Comparison of ENCODE assay signal across 9 mouse cellular contexts in the genomic region with DNA sequence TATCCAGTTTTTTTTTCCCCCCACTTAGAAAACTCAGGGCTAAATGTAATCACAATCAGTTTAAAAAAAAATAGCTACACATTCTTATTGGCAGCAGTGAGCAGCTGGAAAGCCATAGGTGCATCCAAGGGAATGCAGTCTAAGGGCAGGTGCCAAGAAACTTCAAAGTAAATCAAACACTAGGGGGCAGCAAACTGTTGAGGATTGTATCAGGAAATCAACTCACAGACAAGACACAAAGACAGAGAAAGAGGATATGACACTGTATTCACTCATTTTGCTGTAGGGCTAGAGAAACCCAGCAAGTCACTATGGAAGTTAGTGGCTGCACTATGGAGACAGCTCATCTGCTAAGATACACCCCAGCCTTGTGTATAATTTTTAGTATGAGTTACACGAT. TPM values are rescaled to one million over a fixed set of nuclear protein-coding genes. Genes with fewer than 3 reads are reported as not detected.
DNase-seq lines count a peak whose midpoint lies in the region; ATAC-seq lines count a peak whose summit lies in the region.
"Had no signal": no experiment of that assay in that cellular context is flagged by ENCODE, and none has a peak within 500 bp of the region (broad histone marks: within the 10 kb centered on the region; RNA-seq: fewer than 3 reads in every experiment).

No protein-coding gene starts in this region.

- no peaks in the 10 kb centered on the region for H3K27me3 ChIP-seq in heart, embryonic 12.5 days (replicated peaks)
- H3K27me3 ChIP-seq: stomach, embryonic 15.5 days had no signal

- ATAC-seq in heart, embryonic 12.5 days (ENCODE audit: insufficient number of reproducible peaks, low FRiP score), result no peak

- no peak overlapping the region for H3K9ac ChIP-seq in heart, embryonic 12.5 days
- H3K9ac ChIP-seq: stomach, embryonic 15.5 days had no signal

- no peak overlapping the region for H3K4me2 ChIP-seq in heart, embryonic 12.5 days
- H3K4me2 ChIP-seq: stomach, embryonic 15.5 days had no signal

- 66% methylated on average over 1 of the region's 1 CpGs for WGBS in heart, embryonic 12.5 days

- no peaks in the 10 kb centered on the region for H3K36me3 ChIP-seq in heart, embryonic 12.5 days
- H3K36me3 ChIP-seq: stomach, embryonic 15.5 days had no signal

- peak; percentile 96 for DNase-seq in heart, adult 11 months
- DNase-seq in ZHBTc4 (ENCODE audit: low read depth, low spot score), result peak; percentile 86
- DNase-seq in cerebellum, postnatal 36 days, result peak; percentile 51 to 72
- DNase-seq in heart, postnatal 25 days (ENCODE audit: low spot score), result peak; percentile 18
- peak; percentile 82 for DNase-seq in layer of hippocampus, adult 9-11 months
- DNase-seq in mesoderm, embryonic 11.5 days (ENCODE audit: low read depth, low spot score), result peak; percentile 78
- DNase-seq in skeletal muscle tissue, adult 2 months (ENCODE audit: low read depth, low spot score), result peak; percentile 69

- peaks cover 12% of the 10 kb centered on the region for H3K4me1 ChIP-seq in heart, embryonic 12.5 days (replicated peaks)
- H3K4me1 ChIP-seq: stomach, embryonic 15.5 days had no signal

- no peak overlapping the region for H3K27ac ChIP-seq in heart, embryonic 12.5 days (ENCODE audit: poor library complexity, severe bottlenecking)
- H3K27ac ChIP-seq: stomach, embryonic 15.5 days had no signal

- no peak overlapping the region for H3K4me3 ChIP-seq in heart, embryonic 12.5 days
- H3K4me3 ChIP-seq: stomach, embryonic 15.5 days had no signal

- intact Hi-C loops in heart, postnatal 25 days (cut with DNase I), result loop anchor here (1.0 to 5.0 kb wide), 2 partner anchors 58 to 120 kb away; no protein-coding TSS in a partner anchor

- H3K9me3 ChIP-seq in heart, embryonic 12.5 days (replicated peaks), result no peaks in the 10 kb centered on the region
- H3K9me3 ChIP-seq: stomach, embryonic 15.5 days had no signal

RNA-seq across cellular contexts. Expression of gene Slc39a10, which starts 42.9 kb away (rescaled TPM):
- 38.7 and 41.8 TPM in 2 replicates for polyA plus RNA-seq in heart, embryonic 12.5 days (2016; fragmentation: Nextera tagmentation; extraction: Ambion mirVana)
- 10 to 100 TPM; 11.0 to 13.2 TPM for total RNA-seq in heart, postnatal 25 days (2021)

Comparison
In these comparisons a context has a peak if more than half of its experiments do, and no peak if none do; other contexts are left out.
1. DNase-seq: peak in every context shown above with its lines; median percentile 96 in heart, adult 11 months; 86 in ZHBTc4; 82 in layer of hippocampus, adult 9-11 months; 78 in mesoderm, embryonic 11.5 days; 69 in skeletal muscle tissue, adult 2 months; 62 in cerebellum, postnatal 36 days; 18 in heart, postnatal 25 days.